Mouse (Mus musculus) regulatory T cell (primary cell): Measurements from ENCODE around the gene Troap.

Experiments used
- in situ Hi-C: fragments of 300-600 bp; cut with MboI, MseI; formaldehyde crosslinking; loops from one replicate; pipeline ENCODE4 v1.15.1; 2025; ENCODE audit warnings: high pct_unique_total_duplicates

Troap gene

DNA sequence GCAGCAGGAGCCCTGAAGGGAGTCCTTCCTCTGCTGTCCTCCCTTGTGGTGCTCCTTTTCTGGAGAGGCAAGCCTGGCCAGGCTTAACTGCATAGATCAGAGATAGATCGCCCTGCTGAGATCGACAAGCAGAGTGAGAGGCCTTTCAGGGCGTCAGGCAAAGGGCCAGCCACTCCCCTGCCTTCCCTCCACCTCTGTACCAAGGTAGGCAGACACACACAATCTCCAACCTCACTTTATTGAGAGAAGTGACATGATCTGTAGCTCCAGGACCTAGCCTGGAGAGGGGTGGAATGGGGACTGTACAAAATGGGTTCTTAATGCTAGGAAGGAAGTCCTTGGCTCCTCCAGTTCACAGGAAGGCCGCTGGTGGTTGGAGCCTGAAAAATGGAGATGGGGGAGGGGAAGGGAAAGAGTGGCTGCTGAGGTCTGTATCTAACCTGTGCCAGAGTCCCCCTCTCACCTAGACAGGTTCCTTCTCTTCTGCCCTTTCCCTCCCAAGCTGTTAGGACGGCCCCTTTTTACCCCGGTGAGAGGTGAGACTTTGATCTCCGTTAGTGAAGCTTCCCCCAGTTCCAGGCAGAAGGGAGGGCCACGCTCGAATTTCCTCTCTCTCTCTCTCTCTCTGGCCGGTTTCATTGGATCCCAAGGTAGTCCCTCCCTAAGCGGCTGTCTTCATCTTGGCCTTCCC is 9.6 kb downstream of the Troap start:
- in situ Hi-C loops = no loop called here

DNA sequence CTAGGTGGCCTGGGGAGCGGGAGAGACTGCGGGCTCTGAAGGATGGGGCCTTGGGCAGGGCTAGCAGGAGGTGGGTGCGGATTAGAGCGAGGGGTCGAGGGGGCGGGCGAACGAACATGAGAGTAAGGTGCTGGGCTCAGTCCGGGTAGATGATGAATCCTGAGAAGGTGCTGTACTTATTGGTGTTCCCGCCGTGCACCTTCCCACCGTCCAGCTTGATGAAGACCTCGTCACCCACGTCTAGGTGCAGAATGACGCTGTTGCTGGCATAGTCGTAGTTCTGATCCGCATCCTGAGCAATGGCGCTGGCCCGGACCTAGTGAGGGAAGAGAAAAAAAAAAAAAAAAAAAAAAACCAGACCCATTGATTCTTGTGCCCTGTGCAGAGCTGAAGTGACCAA is 10.2 kb downstream of the Troap start:
- in situ Hi-C loops = no loop called here

DNA sequence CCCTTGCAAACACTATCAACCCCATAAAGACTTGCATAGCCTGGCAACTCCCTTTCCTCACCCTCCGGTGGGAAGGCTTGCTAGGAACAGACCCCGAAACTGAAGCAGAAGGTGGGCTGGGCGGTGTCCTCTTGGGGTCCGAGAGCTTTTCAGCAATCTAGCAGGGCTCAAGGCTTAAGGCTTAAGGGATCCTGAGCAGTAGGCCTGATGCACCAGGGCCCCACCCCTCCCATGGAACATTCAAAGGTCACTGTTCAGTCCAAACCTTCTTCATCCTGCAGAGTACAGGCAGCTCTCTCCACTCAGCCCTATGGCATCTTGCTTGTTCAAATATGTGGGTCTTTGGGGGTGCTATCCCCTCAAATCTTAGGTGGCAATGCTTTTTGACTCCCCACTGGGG is 11.6 kb downstream of the Troap start:
- in situ Hi-C loops = no loop called here

DNA sequence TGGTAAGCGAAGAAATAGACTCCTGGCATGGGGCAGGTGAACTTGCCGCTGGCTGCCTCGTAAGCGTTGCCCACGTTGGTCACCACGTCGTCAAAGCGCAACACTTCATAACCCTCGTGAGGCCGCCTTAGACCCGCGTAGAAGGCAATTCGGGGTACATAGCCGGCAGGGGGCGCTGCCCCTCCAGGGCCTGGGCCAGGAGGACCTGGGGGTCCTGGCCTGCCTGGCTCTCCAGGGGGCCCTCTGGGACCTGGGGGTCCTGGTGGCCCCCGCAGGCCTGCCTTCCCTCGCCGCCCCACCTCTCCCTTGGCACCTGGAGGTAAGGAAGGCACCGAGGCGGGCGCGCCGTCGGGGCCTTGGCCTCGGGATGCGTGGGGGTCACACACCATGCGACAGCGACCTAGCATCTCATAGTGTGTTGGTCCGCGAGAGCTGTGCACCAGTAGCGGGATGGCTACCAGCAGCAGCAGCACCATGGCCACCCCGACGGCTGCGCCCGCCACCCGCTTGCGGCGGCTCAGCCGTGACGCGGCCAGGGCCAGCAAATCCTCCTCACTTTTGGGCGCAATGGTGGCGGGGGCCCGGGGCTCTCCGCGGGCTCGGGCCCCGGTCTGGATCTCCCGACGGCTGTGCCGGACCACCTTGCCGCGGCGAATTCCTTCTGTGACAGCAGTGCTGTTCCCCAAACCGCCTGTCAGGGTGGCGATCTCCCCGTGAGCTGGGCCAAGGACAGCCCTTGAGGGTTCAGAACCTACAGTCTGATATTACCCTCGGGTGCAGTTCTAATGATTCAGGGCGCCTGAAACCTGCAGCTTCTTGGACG is 13.1 kb downstream of the Troap start, which contains the start of gene C1ql4:
TSS of gene C1ql4 (minus strand) at position 565 of the 823 bp plus-strand sequence.
- in situ Hi-C loops = no loop called here

DNA sequence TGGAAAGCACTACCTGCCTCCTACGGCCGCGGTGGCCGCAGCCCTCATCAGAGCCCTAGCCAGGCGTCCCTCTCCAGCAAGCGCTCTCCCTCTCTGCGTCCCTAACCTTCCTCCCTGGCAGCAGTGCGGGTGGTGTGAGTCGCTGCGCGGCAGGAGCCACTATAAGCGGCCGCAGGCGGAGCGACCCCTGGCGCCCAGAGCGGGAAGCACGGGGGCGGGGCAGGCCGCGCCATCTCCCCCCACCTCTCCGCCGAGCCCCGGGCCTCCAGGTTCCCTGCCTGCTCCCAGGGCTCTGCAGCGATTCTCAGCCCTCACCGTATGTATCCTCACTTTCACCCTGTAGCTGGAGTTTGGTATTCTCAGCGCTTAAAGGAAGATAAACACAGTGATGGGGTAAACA is 13.9 kb downstream of the Troap start:
- in situ Hi-C loops = no loop called here

DNA sequence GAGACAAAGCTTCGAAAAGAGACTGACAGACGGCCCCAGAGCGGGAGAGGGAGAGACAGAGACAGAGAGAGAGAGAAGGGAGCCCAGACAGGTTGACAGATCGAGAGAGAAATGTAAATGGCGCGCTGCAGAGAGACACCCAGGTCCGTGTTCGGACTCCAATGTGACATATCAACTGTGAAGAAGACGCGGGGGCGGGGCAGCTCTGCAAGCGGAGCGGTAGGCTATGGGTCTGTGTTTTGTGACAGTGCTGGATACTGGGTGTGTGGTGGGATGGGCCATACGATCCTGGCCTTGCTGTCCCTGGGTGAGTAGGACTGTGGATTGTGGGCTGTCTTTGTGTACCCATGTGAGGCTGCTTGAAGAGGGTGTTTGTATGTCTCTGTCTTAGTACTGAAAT is 14.7 kb downstream of the Troap start:
- in situ Hi-C loops = no loop called here

DNA sequence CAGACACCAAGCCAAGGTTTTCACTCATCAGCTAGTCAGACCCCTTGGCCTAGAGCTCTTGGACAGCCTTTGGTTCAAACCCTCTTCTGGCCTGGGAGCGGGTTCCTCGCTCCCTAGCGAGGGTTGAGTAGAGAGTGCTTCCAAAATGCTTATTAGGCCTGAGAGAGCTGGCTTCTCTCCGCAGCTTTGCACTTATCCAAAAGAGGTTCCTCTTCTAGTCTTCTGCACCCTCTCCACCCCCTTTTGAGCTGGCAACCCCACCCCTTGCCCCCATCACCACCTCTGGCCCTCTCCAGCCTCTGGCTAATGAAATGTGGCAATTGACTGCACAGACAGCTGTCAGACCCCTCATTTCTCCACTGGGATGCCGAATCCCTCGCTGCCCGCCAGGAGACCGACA is 18.5 kb downstream of the Troap start, which contains the start of gene Dnajc22:
TSS of gene Dnajc22 (plus strand) at position 301 of the 400 bp plus-strand sequence.
- in situ Hi-C loops = no loop called here

DNA sequence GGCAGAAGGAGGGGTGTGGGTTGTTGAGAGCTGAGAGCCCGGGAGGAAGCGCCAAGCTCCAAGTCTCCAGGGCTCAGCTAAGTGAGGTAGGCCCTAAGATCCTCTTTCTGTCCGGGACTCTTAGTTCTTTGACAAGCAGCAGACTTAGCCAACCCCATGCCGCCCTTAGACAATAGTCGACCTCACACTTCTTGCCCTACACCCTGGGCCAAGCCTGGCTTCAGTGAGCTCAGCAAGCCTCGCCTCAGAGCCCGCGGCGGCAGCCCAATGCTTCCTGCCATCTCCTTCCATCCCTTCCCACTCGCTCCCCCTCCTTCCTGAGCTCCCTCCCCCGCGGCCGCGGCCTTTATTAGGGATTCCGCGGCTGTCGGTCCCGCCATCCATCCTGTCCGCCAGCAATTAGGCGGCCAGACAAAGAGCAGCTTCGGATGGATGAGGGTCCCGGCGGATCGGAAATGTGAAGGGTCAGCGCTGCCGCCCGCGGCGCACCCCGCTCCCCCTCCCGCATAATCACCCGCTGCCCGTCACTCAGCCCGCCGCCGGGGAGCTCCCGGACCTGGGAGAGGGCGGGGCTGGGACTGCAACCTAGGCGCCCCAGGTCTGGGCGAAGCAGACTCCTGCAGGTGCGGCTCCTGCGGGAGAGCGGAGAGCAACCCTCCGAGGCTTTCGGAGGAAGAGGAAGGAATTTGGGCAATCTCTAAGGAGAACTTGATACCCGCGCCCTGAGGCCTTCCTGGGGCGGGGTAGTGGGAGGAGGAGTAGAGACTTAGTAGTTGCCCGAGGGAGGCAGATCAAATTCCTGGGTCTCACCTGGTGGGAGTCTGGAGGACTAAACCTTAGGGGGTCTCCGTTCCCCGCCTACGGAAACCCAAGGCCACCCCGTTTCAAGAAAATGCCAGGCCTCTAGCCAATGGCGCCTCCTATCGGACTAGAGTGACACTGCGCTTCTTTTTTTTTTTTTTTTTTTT is 19.2 kb downstream of the Troap start:
- in situ Hi-C loops = no loop called here

DNA sequence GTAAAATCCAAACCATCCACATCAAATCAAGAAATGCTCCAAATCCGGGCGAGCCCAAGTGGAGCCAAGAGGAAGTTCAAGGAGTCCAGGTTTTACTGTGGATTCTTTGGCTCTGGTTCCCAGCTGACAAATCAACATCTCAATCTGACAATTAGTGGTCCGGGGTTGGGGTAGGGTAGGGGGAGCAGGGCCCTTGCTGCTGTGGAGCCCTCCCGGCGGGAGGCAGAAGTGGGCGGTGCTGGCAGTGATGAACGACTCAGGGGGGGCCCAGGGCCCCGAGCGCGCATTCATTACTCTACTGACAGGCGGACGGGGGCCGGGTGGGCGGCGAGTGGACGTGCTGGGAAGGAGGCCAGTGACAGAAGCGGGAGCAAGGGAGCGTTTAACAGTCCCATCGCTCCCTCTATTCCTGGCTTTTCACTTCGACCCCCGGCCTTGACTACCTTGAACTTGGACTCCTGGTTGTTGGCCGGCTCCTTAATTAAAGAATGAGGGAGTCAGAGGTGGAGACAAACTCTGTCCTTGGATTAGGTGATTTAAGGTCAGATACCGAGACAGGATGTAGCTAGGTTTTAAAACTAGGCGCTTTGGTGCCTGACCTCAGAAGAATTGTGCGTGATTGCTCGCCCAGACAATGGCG is 20.4 kb downstream of the Troap start:
- in situ Hi-C loops = no loop called here

DNA sequence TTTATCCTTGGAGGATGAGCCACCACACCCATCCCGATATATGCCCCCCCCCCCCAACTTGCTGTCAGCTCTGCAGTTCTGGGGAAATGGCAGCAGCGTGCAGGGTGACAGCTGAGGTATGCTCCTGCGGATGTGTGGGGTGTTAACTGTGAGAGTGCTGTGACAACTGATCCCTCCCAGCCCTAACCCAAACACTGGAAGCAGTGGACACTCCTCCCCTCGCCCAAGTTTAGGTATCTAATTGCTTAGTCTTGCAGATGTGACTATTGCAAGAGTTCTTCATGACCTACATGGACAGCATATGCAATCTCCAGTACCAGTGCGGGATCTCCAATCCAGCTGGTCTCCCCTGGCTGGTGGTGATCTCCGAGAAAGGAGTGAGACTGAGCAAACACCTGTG is 21.0 kb downstream of the Troap start:
- in situ Hi-C loops = no loop called here

DNA sequence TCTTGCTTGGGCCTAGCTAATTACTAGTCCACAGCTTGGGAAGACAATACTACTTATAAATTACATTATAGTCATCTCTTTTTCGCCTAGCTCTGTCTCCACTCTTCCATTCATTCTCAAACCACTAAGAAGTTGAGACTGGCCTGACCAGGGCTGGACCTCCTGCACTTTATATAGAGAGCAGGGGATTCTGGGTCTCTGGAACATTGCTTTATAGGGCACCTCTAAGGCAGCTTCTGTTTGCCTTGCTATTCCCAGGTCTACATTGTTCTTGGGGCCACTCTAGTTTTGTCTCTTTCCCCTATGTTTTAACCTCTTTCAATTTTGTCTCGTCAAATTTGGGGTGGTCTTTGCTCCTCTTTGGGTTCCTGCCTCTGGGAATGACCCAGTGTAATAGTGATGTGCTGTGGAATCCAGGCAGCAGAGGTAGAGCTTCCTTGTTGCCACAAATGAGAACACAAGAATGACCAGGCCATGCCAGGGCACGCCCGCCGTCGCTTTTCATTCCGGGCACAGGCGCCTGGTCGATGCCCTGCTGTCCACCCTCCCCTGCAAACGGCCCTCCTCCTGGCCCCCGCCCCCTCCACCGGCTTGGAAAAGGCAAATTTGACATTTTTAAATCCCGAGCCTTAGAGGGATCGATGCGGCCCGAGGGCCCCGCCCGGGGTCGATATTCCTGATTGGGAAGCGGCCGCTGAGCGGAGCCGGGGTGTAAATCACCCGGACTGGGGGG is 21.9 kb downstream of the Troap start:
- in situ Hi-C loops = no loop called here

DNA sequence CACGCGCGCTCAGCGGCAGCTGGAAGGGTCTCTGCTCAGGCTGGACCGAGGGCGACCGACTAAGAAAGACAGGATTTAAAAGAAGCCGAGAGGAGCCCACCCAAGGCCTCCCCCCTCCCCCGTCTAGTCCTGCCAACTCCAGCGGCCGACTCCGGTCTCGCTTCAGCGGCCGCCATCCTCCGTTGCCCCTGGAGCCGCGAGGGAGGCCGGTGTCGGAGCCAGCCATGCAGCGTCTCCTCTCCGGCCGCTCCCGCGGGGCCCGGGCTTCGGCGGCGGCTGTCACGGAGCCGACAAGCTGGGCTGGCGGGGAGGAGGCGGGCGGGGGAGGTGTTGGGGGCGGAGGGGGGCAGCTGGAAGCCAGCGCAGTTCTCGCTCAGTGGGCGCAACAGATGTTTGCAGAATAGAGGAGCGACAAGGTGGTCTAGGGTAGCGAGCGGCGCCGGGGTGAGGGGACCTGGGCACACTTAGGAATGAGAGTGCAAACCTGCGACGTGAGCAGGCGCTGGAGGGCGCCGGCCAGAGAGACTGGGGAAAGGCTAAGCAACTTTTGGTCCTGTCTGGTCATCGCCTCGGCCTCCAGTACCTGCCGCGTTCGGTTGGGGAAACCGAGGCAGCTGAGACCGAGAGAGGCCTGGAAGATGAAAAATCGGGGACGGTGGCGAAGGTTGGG is 22.6 kb downstream of the Troap start:
- in situ Hi-C loops = no loop called here

DNA sequence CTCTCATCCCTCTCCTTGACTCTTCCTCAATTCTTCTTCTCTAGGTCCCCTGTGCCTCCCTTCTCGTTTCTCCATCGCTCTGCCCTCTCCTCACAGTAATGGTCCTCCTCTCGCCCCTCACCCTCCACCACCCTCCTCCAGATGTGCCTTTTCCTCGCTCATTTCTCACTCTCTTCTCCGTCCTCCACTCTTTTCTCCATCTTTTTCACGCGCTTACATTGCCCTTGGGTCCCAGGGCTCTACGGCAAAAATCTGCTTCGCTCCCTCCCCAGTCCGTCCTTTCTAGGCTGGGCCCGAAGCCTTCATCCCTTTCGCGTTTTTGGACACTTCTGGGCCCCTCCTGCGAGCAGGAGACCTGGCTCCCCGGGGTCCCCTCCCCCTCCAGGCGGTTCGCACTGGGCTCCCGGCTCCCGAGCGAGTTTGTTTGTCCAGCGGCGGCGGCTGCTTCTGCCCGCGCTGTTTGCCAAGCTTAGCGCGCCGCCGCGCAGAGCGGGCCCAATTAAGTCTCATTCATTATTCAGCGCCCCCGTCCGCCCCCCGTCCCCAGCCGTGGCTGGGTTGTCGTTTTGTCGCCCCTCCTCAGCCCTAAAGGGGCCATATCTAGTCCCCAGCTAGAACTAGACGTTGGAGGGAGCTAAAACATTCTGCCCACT is 23.6 kb downstream of the Troap start:
- in situ Hi-C loops = no loop called here

DNA sequence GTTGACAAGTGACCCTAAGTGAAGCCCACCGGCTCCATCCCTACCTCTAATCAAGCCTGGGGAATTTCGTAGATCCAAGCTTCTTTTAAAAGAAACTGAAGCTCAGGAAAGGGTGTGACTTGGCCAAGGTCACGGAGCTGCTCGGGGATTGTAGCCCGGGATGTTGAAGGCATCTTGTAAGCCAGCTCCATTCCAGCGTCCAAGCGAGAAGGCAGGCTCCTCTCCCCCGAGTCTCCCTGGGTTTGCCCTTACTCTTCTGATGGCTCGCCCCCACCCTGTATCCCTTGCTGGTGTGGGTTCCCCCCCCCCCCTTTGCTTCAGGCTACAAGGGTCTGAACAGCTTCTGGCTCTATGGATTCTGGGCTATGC is 24.1 kb downstream of the Troap start:
- in situ Hi-C loops = no loop called here

DNA sequence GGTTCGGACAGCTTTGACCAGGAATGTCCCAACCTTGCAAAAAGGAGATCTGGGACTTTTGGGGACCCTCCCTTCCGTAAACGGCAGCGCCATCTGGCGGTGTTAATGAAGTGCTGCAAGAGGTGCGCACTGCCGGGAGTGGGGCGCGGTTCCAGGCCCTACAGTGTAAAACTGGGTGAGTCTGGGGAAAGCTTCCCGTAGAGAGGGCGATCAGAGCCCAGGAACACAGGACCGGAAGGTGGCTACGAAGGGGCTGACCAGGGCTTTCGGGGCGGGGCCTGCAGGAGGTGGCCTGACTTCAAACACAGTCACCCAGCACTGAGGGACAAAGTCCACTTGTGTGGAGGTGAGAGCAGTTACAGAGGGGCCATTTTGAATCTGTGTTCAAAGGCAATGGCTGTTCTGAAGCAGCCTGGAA is 24.8 kb downstream of the Troap start:
- in situ Hi-C loops = no loop called here

DNA sequence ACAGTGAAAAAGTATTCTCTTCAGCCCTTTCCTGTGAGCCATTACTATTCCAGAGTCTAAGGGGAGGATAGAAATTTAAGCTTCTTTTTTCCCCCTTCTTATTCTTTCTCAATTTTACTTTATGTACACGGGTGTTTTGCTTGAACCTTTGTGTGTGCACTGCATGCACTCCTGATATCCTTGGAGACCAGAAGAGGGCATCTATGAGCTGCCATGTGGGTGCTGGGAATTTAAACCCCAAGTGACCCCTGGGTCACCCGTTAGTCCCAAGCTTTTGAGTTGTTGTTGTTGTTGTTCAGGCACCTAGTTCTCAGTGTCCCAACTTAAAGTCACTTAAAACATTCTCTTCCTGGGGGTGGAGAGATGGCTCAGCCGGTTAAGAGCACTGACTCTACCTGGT is 25.6 kb downstream of the Troap start:
- in situ Hi-C loops = loop anchor here (10.0 kb wide), 1 partner anchor 205 kb away; the partner anchor contains the start of genes Dhh and Rhebl1

DNA sequence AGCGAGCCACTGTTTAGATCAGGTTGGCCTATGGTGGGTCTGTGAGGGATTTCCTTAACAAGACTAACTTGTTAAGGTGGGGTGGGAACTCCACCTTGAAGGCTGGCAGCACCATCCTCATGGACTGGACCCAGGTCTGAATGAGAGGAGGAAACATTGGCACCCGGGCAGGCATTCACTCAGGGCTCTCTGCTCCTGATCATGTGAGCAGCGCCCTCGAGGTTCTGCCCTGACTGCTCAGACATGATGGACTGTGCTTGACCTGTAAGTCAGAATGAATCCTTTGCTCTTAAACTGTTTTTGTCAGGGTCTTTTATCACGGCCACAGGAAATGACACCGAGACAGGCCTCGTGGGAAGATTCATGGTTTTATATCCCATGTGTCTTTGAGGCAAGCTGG is 30.9 kb downstream of the Troap start:
- in situ Hi-C loops = loop anchor here (10.0 kb wide), 1 partner anchor 210 kb away; the partner anchor contains the start of genes Dhh and Rhebl1

DNA sequence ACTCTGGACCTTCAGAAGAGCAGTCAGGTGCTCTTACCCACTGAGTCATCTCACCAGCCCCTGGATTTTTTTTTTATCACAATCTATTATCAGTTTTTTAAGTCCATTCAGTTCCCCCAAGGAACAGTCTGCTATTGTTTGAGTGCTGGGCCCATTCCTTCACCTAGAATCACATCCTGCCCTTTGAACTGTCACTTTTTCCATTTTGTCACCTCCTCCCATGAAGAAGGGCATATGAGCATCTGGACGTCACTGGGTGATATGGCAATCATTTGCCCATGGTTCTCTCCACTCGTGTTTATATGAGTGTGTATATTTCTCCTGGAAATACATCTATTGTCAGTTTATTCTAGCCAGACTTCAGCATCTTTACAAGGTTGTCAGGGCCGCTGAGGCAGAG is 33.5 kb downstream of the Troap start:
- in situ Hi-C loops = loop anchor here (10.0 kb wide), 1 partner anchor 213 kb away; the partner anchor contains the start of genes Dhh and Rhebl1

DNA sequence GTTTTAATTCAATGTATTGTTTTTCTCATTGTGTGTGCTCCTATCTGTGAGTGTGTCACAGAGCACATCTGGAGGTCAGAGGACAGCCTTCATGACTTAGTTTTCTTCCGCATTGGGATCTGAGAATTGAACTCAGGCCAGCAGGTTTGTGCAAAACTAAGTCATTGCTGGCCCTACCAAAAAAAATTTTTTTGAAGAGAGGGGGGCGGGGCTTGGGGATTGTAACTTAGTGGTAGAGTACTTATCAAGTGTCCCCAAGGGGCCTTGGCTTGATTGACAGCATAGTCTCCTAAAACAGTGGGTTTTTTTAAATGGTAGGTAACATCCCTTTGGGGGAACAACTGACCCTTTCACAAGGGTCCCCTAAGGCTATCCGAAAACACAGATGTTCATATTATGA is 36.8 kb downstream of the Troap start:
- in situ Hi-C loops = no loop called here
